Mouse (Mus musculus): ENCODE measurements around the gene Whrn.

The Whrn gene

DNA sequence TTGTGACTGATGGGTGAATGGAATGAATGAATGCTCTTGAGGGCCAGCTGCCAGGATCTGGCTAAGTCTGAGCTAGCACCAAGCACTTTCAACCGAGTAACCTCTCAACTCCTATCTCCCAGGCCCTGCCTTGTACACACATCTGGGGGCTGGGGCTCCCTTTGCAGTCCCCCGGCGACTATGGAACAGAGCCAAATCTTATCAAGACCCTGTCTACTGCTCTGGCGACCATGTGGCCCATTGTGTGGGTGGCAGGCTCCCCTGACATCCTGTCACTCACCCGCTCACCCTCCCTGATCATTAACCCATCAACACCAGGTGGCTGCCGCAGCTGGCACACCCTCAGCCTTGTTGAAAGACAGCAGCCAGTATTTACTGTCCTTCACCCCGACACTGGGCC, 90.7 kb downstream of the Whrn start:
- DNase-seq = no peak

DNA sequence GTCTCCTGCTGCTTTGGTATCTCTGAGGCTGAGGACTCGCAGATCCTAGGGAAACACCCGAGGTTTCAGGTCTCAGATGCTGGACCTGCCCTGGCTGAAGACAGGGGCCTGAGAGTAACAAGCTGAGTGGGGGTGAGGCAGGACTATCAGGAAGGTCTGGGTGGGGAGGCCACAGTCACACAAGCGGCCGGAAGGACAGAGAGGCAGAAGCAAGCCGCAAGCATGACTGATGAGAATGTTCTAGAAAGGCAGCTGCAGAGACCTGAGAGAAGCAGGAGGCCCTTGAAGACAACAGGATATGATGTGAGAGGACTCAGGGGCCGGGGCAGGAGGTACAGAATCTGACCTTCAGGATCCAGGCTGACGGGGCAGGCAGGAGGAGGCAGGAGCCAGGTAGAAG, 91.6 kb downstream of the Whrn start:
- DNase-seq = no peak

DNA sequence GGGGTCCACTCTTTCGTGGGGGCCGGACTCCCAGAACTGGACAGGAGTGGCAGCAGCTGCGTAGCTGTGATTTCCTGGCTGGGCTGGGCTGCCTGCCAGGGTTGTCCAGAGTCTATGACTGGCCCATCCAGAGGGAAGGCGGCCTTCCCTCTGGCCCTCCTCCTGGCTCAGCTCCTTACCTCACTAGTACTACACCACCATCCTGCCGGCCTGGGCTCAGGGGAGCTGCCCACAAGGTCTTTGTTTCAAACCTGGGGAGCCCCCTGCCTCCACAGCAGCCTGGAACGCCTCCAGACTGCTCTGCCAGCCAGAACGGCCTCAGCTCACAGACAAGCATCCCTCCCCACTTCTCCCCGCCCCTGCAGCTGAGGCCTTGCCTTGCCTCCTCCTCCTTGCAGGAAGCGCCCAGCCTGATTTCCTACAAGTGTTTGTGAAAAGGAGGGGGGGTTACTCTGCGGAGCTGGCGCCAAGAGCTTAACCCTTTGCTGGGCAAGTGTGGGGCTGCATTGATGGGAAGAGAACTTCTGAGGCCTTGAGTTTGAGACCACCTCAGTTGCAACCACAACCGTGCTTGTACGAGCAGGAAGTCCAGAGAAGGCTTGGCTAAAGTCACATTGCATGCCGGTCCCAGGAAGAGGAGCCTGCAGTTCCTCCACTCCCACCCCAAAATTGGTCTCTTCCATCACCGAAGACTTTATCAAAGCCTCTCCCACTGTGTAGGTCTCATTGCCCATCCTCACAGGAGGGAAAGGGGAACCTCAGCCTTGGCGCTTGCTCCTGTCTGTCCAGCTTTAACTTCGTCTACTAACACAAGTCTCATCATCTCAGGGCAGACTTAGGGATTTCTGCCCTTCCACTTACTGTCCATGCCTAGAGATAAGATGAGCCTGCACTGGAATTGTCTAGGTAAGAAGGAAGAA, 92.5 kb downstream of the Whrn start, which contains the start of gene Akna:
TSS of gene Akna (minus strand) at position 315 of the 920 bp plus-strand sequence.
- DNase-seq = peak; percentile 67

DNA sequence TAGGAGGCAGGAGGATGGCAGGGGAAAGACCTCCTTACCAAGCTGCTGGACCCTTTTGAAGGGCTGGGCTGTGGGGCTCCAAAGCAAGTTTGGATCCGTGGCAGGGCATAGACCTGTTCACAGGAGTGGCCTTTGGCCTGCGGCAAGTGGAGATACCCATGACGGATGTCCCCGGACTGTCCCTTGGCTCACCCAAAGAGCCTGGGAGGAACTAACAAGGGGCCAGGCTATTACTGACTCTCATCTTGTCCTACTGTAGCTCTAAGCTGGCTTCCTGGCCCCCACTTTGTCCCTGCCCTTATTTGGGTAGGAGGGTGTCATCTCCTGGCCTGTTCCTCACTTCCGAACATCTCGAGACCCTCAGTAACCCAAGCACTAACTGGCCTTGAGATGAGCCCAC, 93.2 kb downstream of the Whrn start:
- no peak for DNase-seq

DNA sequence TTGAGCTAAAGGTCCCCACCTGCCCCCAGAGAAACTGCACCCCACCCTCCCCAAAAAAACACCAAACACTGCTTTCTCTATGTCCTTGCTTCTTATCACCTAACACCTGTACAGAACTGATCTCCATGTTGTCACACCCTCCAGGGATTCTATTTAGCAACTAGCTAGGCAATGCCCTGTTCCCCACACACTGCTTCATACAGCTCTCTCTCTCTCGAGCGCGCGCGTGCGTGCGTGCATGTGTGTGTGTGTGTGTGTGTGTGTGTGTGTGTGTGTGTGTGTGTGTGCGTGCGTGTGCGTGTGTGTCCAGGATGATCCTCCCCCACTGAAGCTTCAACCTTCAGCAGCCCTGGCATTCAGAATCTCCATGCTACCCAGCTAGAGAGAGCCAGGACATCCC, 93.7 kb downstream of the Whrn start:
- DNase-seq = no peak

- DNase-seq = no peak
These were observed 94.2 kb downstream of the Whrn start for GRCm38 (mm10) chr4:63401620-63402019.

- DNase-seq = no peak
These were observed 95.1 kb downstream of the Whrn start for GRCm38 (mm10) chr4:63400541-63401306.

GRCm38 (mm10) chr4:63399691-63400270, 96.0 kb downstream of the Whrn start:
- no peak for DNase-seq

DNA sequence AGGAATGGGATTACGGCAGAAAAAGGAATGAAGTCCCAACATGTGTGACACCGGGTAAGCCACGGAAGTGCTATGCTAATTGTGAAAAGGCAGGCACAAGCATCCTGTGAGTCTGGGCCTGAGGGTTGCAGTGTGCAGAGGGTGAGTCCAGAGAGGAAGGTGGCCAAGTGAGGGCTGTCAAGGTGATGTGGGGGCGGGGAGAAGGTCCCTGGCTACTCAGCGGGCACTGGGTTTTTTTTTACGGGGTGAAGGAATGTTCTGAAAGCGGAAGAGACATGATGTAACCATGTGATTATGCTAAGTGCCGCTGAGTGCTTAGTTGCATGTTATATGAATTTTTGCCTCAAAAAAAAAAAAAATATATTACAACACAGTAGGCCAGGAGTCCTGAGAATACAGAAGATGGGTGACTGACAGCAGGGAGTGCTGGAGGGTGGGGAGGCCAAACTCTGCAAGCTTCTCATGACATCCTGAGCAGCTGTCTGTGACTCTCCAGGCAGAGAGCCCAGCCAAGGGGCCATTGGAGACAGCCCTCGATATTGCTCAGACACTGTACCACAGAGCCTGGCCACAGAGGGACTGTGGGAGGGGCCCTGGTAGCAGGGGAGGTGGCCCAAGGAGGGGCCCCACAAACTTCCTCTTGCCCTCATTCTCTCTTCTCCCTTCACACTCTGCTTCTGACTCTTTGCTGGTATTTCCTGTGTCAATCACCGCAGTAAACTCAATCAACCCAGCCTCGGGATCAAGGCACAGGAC, 96.8 kb downstream of the Whrn start:
- no peak for DNase-seq

- no peak for DNase-seq
These were observed 97.7 kb downstream of the Whrn start for GRCm38 (mm10) chr4:63397981-63398537.

DNA sequence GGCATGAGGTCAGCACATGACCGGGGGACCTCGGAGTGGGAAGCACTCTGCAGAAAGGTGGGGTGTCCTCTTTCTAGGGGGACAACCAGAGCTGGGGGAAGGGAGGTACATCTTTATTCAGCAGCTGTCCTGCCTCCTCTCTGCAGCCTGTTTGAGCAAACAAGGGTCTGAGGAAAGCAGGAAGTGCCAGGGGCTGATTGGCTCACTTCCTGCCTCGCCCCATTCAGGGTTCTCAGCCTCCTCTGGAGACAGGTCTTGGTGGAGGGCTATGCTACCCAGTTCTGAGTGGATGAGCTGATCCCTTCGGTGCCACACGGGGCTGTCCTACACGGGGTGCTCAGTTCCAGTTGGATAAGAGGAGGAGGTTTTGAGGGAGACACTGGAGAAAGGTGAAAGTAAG, 104.5 kb downstream of the Whrn start:
- DNase-seq = no peak

DNA sequence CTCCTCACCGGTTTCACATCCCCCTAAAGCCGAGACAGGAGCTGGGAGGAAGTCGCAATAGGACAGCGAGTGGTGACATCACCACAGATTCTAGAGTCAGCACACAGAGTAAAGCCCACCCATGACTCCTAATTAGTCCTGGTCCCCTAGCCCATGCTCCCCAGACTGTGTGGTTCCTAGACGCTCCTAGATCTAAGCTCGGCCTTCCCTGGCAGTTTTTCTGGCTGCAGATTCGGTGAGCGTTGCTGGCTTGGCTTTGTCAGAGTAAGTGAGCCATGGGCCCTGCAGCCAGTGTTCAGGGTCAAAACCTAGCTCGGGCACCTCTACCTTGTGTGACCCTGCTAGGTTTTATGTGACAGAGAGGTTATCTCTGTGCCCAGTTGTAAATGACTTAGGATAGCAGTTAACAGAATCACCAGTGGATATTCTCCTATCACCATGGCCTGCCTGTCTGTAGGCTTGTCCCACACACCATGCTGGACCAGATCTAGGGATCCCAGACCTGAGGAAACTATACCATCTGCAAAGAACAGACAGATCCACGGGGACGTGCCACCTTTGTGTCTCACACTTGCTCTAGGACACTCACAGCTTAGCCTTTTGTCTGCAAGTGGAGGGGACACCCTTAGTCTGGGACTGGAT, 105.8 kb downstream of the Whrn start:
- no peak for DNase-seq

- no peak for DNase-seq
These were observed 106.5 kb downstream of the Whrn start for GRCm38 (mm10) chr4:63389121-63389886.

GRCm38 (mm10) chr4:63388029-63388428, 107.8 kb downstream of the Whrn start:
- no peak for DNase-seq

- DNase-seq = no peak
These were observed 110.0 kb downstream of the Whrn start for GRCm38 (mm10) chr4:63385784-63386183.

- DNase-seq = no peak
These were observed 110.5 kb downstream of the Whrn start for GRCm38 (mm10) chr4:63385253-63385652.

DNA sequence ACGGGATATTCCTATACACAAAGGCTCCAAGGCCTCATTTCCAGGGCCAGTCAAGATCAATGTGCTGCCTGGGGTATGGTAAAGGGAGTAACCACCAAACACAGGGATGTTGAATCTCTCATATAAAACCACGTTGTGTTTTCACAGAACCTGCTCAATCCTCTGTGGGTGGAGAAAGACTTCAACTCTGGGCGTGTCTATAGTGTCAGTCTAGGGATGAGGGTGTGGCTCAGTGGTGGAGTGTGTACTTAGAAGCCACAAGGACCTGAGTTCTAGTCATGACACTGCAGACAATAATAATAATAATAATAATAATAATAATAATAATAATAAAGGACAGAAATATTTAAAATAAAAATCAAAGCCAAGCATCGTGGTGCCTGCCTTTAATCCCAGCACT, 111.5 kb downstream of the Whrn start:
- DNase-seq = no peak

GRCm38 (mm10) chr4:63383474-63383873, 112.3 kb downstream of the Whrn start:
- DNase-seq = no peak

GRCm38 (mm10) chr4:63382676-63383369, 113.0 kb downstream of the Whrn start:
- no peak for DNase-seq

DNA sequence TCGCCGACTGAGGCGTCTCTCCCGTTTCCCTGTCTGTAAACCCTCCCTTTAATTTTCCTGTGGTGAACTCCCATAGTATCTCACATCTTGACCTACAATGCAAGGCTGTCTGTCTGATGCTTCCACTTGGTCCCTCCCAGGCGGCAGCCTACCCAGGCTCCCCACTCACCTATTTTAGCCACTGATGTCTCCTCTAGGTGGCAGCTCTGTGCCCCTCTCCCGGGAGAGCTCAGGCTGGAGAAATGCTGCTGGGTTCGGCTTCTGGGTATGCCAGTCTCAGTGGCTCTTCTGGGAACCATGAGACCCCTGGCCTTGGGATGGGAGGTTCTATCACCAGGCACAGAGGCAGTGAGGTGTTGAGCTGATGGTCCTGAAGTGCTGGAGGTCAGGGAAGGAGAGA, 118.3 kb downstream of the Whrn start:
- DNase-seq = no peak

- DNase-seq = no peak
These were observed 120.4 kb downstream of the Whrn start for GRCm38 (mm10) chr4:63375367-63375766.
